Mouse (Mus musculus) heart, embryonic 14.5 days (tissue): ENCODE measurements around the gene Mdm2. TPM values are rescaled to one million over a fixed set of nuclear protein-coding genes. Genes with fewer than 3 reads are reported as not detected.

ENCODE experiments used
- ATAC-seq: fragments of 200-750 bp; cut with Nextera tagmentation; 2 replicates; pipeline ENCODE4 v1.8.0; 2017; ENCODE audit warnings: low read depth, moderate TSS enrichment; ENCODE audit not compliant: insufficient number of reproducible peaks, insufficient read depth, low FRiP score
- H3K27ac ChIP-seq, 2 experiments: fragments of 200-500 bp in 1 of 2; fragments of 300-500 bp in 1 of 2; sonication (generic) in 1 of 2; replicated peaks in 1 of 2; 2 replicates each; pipeline ENCODE4 v1.5.1; 2012 to 2014; ENCODE audit warnings: low read depth in 2 of 2, low read length in 2 of 2, control low read depth in 1 of 2, mild to moderate bottlenecking in 1 of 2, mixed read lengths in 1 of 2; ENCODE audit not compliant: control insufficient read depth in 1 of 2, insufficient read depth in 1 of 2
- H3K27me3 ChIP-seq: fragments of 300-500 bp; sonication (generic); 2 replicates; pipeline ENCODE4 v1.6.1; 2014; ENCODE audit warnings: mild to moderate bottlenecking, low read length, control low read depth; ENCODE audit not compliant: control insufficient read depth, insufficient read depth
- H3K36me3 ChIP-seq: fragments of 300-500 bp; sonication (generic); 2 replicates; pipeline ENCODE4 v1.6.1; 2014; ENCODE audit warnings: mild to moderate bottlenecking, control low read depth, low read length, mixed read lengths; ENCODE audit not compliant: control insufficient read depth, insufficient read depth
- H3K4me1 ChIP-seq, 2 experiments: fragments of 200-500 bp in 1 of 2; fragments of 300-500 bp in 1 of 2; sonication (generic) in 1 of 2; 2 replicates each; pipeline ENCODE4 v1.6.1; 2012 to 2014; ENCODE audit warnings: low read length in 2 of 2, control low read depth in 1 of 2, mixed read lengths in 1 of 2; ENCODE audit not compliant: control insufficient read depth in 2 of 2, insufficient read depth in 2 of 2
- H3K4me2 ChIP-seq: fragments of 300-500 bp; sonication (generic); 2 replicates; pipeline ENCODE4 v1.6.1; 2014; ENCODE audit warnings: mild to moderate bottlenecking, low read length
- H3K4me3 ChIP-seq, 2 experiments: fragments of 200-500 bp in 1 of 2; fragments of 300-500 bp in 1 of 2; sonication (generic) in 1 of 2; 2 replicates each; pipeline ENCODE4 v1.5.1; 2012 to 2014; ENCODE audit warnings: low read length in 2 of 2, mild to moderate bottlenecking in 2 of 2, control low read depth in 1 of 2, low read depth in 1 of 2, moderate library complexity in 1 of 2; ENCODE audit not compliant: control insufficient read depth in 1 of 2, insufficient read depth in 1 of 2
- H3K9ac ChIP-seq: fragments of 300-500 bp; sonication (generic); 2 replicates; pipeline ENCODE4 v1.6.1; 2014; ENCODE audit warnings: mild to moderate bottlenecking, low read length
- H3K9me3 ChIP-seq: fragments of 300-500 bp; sonication (generic); 2 replicates; pipeline ENCODE4 v1.6.1; 2016; ENCODE audit warnings: low read length, control low read depth; ENCODE audit not compliant: control insufficient read depth
- WGBS: fragments of 180-500 bp; shearing (Covaris S2); extraction: QIAGEN DNeasy Blood & Tissue Kit; methylation state at CpG from one replicate; pipeline ENCODE4 v1.1.7; 2014; 5-methylcytosine and 5-hydroxymethylcytosine counted together
- polyA plus RNA-seq: library from polyadenylated mRNA; unstranded; fragments of >200 nt; fragmentation: Nextera tagmentation; extraction: Ambion mirVana; gene quantifications from 2 replicates; pipeline ENCODE4 v1.2.1, GENCODE M21; 2014

Mdm2 gene
- polyA plus RNA-seq, 1 experiment from 2014 or later: 48.9 TPM

- H3K4me3 ChIP-seq: no peak overlapping the region
- H3K9ac ChIP-seq: no peak overlapping the region
- H3K36me3 ChIP-seq: peaks cover 66% of the 10 kb centered on the region
- no peak overlapping the region for H3K4me2 ChIP-seq
- no peak for ATAC-seq
- 97% methylated on average over 14 of the region's 14 CpGs for WGBS
- no peak overlapping the region for H3K27ac ChIP-seq
- peaks cover 4% of the 10 kb centered on the region; the same call in 1 of the 2 replicates for H3K9me3 ChIP-seq
- H3K4me1 ChIP-seq: no peaks in the 10 kb centered on the region; a peak in 1 of 4 replicates
- no peaks in the 10 kb centered on the region for H3K27me3 ChIP-seq
Observed at GRCm38 (mm10) chr10:117751282-117751610, 40.7 kb upstream of the Mdm2 start.

DNA sequence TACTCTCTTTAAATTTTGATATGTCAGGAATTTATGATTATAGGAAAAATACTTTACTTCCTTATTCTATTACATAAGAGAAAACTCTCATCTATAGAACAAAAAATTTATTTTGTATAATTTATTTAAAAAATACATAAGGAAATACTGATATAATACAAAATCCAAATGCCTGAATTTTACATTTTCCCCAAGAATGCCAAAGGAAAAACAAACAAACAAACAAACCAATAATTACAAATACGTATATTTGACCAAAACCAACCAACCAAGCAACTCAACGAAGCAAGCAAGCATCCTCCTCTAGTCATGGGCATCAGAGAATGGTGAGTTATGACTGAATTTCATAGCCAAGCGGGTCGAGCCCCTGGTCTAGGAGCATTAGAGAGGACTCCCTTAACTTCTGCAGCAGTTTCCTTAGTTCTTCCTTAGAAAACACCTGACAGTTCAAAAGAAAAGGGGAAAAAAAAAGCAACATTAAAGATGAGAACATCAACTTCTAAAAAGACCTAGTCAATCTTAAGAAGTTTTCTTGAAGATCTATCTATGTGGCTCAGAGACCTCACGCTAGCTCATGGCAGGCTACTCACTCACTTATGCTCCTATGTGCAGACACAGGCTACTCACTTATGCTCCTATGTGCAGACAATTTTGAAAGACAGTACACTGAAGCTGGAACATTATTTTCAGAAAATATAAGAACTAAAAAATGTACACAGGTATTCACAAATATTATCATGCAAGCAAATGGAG lies 40.1 kb upstream of the Mdm2 start:
- Histone ChIP-seq H3K36me3 (peaks cover 61% of the 10 kb centered on the region), H3K4me2 (no peak overlapping the region), H3K9ac (no peak overlapping the region), H3K4me1 (no peaks in the 10 kb centered on the region; a peak in 1 of 4 replicates), H3K9me3 (peaks cover 4% of the 10 kb centered on the region; the same call in 1 of the 2 replicates), H3K27ac (no peak overlapping the region), H3K27me3 (no peaks in the 10 kb centered on the region), H3K4me3 (no peak overlapping the region)
- no peak for ATAC-seq
- WGBS: 92% methylated on average over 5 of the region's 5 CpGs

- H3K27me3 ChIP-seq: no peaks in the 10 kb centered on the region
- WGBS: 90% methylated on average over 14 of the region's 14 CpGs
- peaks cover 0 to 4% of the 10 kb centered on the region in 2 experiments; a peak in 2 of 4 replicates for H3K4me1 ChIP-seq
- no peak overlapping the region for H3K4me2 ChIP-seq
- H3K36me3 ChIP-seq: peaks cover 53% of the 10 kb centered on the region
- H3K27ac ChIP-seq: no peak overlapping the region
- no peak overlapping the region for H3K4me3 ChIP-seq
- no peak overlapping the region for H3K9ac ChIP-seq
- ATAC-seq: no peak
- peaks cover 4% of the 10 kb centered on the region; the same call in 1 of the 2 replicates for H3K9me3 ChIP-seq
Observed at GRCm38 (mm10) chr10:117749787-117750343, 39.3 kb upstream of the Mdm2 start.

DNA sequence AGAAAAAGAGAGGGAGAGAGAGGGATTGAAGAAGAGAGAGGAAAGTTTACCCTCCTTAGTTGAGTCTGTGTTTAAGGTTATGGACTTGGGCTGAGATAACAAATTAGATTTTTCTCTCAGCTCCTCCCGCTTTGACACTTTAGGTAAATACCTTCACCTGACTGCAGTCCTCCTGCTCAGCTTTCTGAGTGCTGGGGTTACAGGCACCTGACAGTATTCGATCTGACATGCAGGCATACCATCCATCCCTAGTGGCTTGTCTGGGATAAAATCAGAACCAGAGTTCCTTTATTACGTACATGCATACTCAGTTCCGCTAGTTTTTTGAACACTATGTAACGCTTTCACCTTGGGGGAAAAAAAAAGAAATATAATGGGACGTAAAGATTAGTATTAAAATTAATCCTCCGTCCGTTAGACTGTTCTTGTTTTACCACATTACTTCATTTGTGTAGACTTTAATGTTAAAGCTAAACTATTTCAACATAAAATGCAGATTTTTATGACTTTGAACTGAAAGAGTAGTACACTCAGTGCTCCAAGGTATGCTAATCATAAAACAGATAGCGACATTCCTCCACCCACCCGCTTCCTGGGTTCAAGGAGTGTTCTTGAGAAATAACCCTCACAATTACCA lies 38.6 kb upstream of the Mdm2 start:
- no peak overlapping the region for H3K27ac ChIP-seq
- H3K9me3 ChIP-seq: peaks cover 4% of the 10 kb centered on the region; the same call in 1 of the 2 replicates
- no peak overlapping the region for H3K9ac ChIP-seq
- no peak overlapping the region for H3K4me3 ChIP-seq
- no peaks in the 10 kb centered on the region for H3K27me3 ChIP-seq
- WGBS: 95% methylated on average over 10 of the region's 10 CpGs
- H3K4me2 ChIP-seq: no peak overlapping the region
- no peak for ATAC-seq
- H3K36me3 ChIP-seq: peaks cover 46% of the 10 kb centered on the region
- peaks cover 0 to 4% of the 10 kb centered on the region in 2 experiments; a peak in 2 of 4 replicates for H3K4me1 ChIP-seq

DNA sequence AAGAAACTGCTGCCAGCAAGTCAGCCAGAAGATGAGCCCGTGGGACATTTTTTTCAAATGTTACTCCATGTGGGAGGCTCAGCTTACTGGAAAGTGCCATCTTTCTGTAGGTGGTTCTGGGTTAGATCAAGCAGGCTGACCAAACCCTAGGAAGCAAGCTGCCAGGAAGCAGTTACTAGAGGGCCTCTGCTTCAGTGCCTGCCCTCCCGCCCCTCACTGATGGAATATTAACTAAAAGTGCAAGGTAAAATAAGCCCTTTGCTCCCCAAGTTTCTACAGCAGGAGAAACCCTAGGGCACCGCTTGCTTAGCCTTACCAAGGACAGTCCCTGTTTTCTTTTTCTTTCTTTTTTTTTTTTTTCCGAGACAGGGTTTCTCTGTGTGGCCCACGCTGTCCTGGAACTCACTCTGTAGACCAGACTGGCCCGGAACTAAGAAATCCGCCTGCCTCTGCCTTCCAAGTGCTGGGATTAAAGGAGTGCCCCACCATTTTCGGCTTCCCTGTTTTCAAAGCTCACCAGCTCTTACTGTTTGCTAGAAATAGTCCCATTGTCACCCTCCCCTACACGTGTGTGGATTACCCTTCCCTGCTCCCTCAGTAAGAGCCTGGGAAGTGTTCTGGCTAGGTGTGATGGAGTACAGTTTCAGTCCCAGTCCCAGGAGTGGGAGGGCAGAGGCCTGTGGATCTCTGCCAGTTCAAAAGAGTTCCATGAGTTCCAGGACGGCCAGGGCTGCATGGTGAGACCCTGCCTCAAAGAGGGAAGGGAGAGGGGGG lies 37.9 kb upstream of the Mdm2 start:
- Histone ChIP-seq H3K27ac (no peak overlapping the region), H3K4me1 (peaks cover 0 to 4% of the 10 kb centered on the region in 2 experiments; a peak in 3 of 4 replicates), H3K27me3 (no peaks in the 10 kb centered on the region), H3K4me2 (no peak overlapping the region), H3K4me3 (no peak overlapping the region), H3K9me3 (peaks cover 4% of the 10 kb centered on the region; the same call in 1 of the 2 replicates), H3K9ac (no peak overlapping the region), H3K36me3 (peaks cover 43% of the 10 kb centered on the region)
- WGBS: 83% methylated on average over 10 of the region's 10 CpGs
- no peak for ATAC-seq

DNA sequence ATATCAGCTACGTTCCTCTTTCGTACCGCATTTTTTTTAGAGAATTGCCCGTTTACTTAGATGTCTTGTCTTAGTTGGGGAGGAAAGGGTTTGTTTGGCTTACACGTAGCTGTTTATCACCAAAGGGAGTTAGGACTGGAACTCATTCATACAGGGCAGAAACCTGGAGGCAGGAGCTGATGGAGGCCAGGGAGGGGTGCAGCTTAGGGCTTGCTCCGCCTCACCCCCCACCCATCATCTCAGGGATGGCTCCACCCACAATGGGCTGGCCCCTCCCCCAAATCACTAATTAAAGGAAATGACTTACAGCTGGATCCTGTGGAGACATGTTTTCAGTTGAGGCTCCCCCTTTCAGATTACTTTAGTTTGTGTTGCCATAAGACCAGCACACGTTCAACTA lies 37.2 kb upstream of the Mdm2 start:
- Histone ChIP-seq H3K36me3 (peaks cover 38% of the 10 kb centered on the region), H3K9me3 (peaks cover 4% of the 10 kb centered on the region; the same call in 1 of the 2 replicates), H3K4me1 (peaks cover 0 to 4% of the 10 kb centered on the region in 2 experiments; a peak in 3 of 4 replicates), H3K4me3 (no peak overlapping the region), H3K9ac (no peak overlapping the region), H3K27ac (no peak overlapping the region), H3K27me3 (no peaks in the 10 kb centered on the region), H3K4me2 (no peak overlapping the region)
- ATAC-seq: no peak
- 82% methylated on average over 7 of the region's 7 CpGs for WGBS

DNA sequence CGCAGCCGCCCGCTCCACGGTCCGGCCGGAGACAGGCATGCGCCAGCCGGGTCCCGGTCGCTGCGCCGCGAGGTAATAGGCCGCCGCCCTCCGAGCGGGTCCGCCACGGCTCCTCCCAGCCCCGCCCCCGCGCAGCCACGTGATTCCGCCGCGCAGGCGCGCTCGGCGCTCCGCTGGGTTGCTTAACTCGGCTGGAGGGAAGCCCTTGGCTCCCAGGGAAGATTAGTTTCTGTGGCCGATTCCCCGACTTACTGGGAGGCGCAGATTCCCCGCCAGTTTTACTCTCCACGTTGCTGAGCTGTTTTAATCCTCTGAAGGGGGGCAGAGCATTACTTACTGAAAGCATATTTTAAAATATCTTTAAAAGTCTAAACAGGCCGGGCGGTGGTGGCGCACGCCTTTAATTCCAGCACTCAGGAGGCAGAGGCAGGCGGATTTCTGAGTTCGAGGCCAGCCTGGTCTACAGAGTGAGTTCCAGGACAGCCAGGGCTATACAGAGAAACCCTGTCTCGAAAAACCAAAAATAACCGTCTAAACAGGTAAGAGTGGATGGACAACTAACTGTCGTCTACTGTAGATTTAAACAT lies 35.8 kb upstream of the Mdm2 start, which contains the start of gene Slc35e3:
Gene Slc35e3 (minus strand): TSS at position 69 of the 587 bp plus-strand sequence.
- ATAC-seq: peak; percentile 96
- WGBS: 13% methylated on average over 44 of the region's 46 CpGs
- peaks cover 0 to 4% of the 10 kb centered on the region in 2 experiments; a peak in 3 of 4 replicates for H3K4me1 ChIP-seq

More for the DNA sequence above, 35.8 kb upstream of the Mdm2 start, which contains the start of gene Slc35e3:
- H3K27me3 ChIP-seq: no peaks in the 10 kb centered on the region
- H3K4me3 ChIP-seq: peak within 1 kb of the TSS; percentile 51 to 58
- H3K9ac ChIP-seq: peak within 1 kb of the TSS; percentile 74
- H3K9me3 ChIP-seq: peaks cover 4% of the 10 kb centered on the region; the same call in 1 of the 2 replicates
- H3K27ac ChIP-seq: peak within 1 kb of the TSS; percentile 15 to 59
- peaks cover 25% of the 10 kb centered on the region for H3K36me3 ChIP-seq
- peak within 1 kb of the TSS; percentile 80 for H3K4me2 ChIP-seq
